Mouse (Mus musculus): ENCODE data around the gene Gpr150.

- TF ChIP-seq CTCF (conservative IDR thresholded peaks at IDR 0.05; ENCODE audit: low read length) (no peak), NANOG (IDR thresholded peaks at IDR 0.05; ENCODE audit: borderline replicate concordance, low read length) (no peak), POU5F1 (IDR thresholded peaks at IDR 0.05; ENCODE audit: borderline replicate concordance, low read length) (no peak)
These were observed 6.8 kb upstream of the Gpr150 start for GRCm38 (mm10) chr13:76063548-76063947.
